Mouse (Mus musculus): ENCODE measurements at regions not wholly inside any gene's neighbourhood (a gene's known extent, or its start where the extent isn't known, plus 50 kb on each side); places are given as distances from the start of the nearest gene placed in this dataset.

DNA sequence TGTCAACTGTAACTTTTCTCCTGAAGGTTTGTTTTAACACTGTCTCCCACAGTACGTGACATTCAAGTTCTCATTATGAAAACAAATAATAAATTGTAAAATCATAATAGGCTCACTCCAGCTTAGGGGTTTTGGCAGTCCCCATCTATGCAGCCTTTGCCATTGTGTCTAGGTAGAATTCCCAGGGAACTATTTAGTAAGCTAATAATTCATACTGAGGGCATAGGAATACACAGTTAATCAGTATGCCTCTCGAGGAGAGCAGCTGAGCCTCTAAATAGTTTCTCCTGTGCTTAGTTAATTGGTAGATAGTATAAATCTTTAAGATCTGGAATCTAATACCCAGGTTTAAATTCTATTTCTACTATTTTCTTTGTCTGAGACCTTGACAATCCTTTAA is 191.7 kb downstream of the Tprg start:
- Histone ChIP-seq H3K27ac (ENCODE audit: insufficient read depth, low read depth, low read length) (no peak overlapping the region), H3K4me3 (ENCODE audit: low read depth, low read length) (no peak overlapping the region), H3K36me3 (ENCODE audit: control insufficient read depth, insufficient read depth, low read length) (no peaks in the 10 kb centered on the region), H3K27me3 (ENCODE audit: control insufficient read depth, insufficient read depth, low read length) (no peaks in the 10 kb centered on the region), H3K4me1 (ENCODE audit: control insufficient read depth, insufficient read depth, insufficient read length, low read length) (peaks cover 3% of the 10 kb centered on the region; the same call in 1 of the 2 replicates)
- 78% methylated on average over 2 of the region's 2 CpGs for WGBS
- TF ChIP-seq POLR2A (IDR thresholded peaks at IDR 0.05; ENCODE audit: low read depth, low read length), result no peak
- no peak for TF ChIP-seq CTCF (IDR thresholded peaks at IDR 0.05; ENCODE audit: extremely low read depth, insufficient read length, insufficient replicate concordance, low read depth, low read length)

DNA sequence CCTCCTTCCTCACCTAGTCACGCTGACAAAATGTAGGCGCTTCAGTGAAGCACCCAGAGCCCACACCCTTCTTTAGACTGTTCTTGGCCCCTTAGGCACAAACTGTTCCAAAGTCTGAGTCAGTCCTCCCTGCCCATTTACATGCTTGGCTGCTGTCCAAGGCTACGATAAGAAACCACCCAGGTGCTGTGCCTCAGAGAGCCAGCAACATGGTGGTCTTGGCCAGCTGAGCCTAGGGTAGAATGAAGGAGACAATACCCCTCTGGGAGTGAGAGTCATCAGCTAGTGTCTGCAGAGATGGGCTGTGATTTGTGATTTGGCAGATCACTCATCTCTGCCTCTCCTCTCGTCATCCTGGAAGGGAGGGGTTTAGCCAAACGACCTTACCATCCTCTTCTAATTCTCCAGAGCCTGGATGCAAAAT is 197.2 kb downstream of the Tprg start:
- Histone ChIP-seq H3K36me3 (ENCODE audit: control insufficient read depth, insufficient read depth, low read length) (no peaks in the 10 kb centered on the region), H3K4me3 (ENCODE audit: low read depth, low read length) (no peak overlapping the region), H3K4me1 (ENCODE audit: control insufficient read depth, insufficient read depth, insufficient read length, low read length) (peaks cover 9% of the 10 kb centered on the region; the same call in 1 of the 2 replicates), H3K27ac (ENCODE audit: insufficient read depth, low read depth, low read length) (no peak overlapping the region), H3K27me3 (ENCODE audit: control insufficient read depth, insufficient read depth, low read length) (no peaks in the 10 kb centered on the region)
- 24% methylated on average over 5 of the region's 5 CpGs for WGBS
- TF ChIP-seq CTCF (IDR thresholded peaks at IDR 0.05; ENCODE audit: extremely low read depth, insufficient read length, insufficient replicate concordance, low read depth, low read length), result no peak; the same call in 1 of the 2 replicates

- no peaks in the 10 kb centered on the region for H3K36me3 ChIP-seq (ENCODE audit: control insufficient read depth, insufficient read depth, low read length)
- H3K27ac ChIP-seq (ENCODE audit: insufficient read depth, low read depth, low read length), result no peak overlapping the region
- H3K4me3 ChIP-seq (ENCODE audit: low read depth, low read length), result no peak overlapping the region
- H3K4me1 ChIP-seq (ENCODE audit: control insufficient read depth, insufficient read depth, insufficient read length, low read length), result peaks cover 9% of the 10 kb centered on the region; the same call in 1 of the 2 replicates
- H3K27me3 ChIP-seq (ENCODE audit: control insufficient read depth, insufficient read depth, low read length), result no peaks in the 10 kb centered on the region
- TF ChIP-seq POLR2A (IDR thresholded peaks at IDR 0.05; ENCODE audit: low read depth, low read length), result no peak
- TF ChIP-seq CTCF (IDR thresholded peaks at IDR 0.05; ENCODE audit: extremely low read depth, insufficient read length, insufficient replicate concordance, low read depth, low read length), result no peak
- 92% methylated on average over 9 of the region's 9 CpGs for WGBS
Observed at GRCm38 (mm10) chr16:25485007-25485406, 198.4 kb downstream of the Tprg start.

GRCm38 (mm10) chr16:25486477-25487094 is 197.0 kb upstream of the Trp63 start:
- Histone ChIP-seq H3K36me3 (ENCODE audit: control insufficient read depth, insufficient read depth, low read length) (no peaks in the 10 kb centered on the region), H3K27me3 (ENCODE audit: control insufficient read depth, insufficient read depth, low read length) (no peaks in the 10 kb centered on the region), H3K4me3 (ENCODE audit: low read depth, low read length) (no peak overlapping the region), H3K4me1 (ENCODE audit: control insufficient read depth, insufficient read depth, insufficient read length, low read length) (peaks cover 9% of the 10 kb centered on the region; the same call in 1 of the 2 replicates), H3K27ac (ENCODE audit: insufficient read depth, low read depth, low read length) (no peak overlapping the region)
- 86% methylated on average over 4 of the region's 4 CpGs for WGBS
- TF ChIP-seq CTCF (IDR thresholded peaks at IDR 0.05; ENCODE audit: extremely low read depth, insufficient read length, insufficient replicate concordance, low read depth, low read length), result no peak
- no peak for TF ChIP-seq POLR2A (IDR thresholded peaks at IDR 0.05; ENCODE audit: low read depth, low read length)

- Histone ChIP-seq H3K4me3 (ENCODE audit: low read depth, low read length) (no peak overlapping the region), H3K4me1 (ENCODE audit: control insufficient read depth, insufficient read depth, insufficient read length, low read length) (no peaks in the 10 kb centered on the region), H3K27me3 (ENCODE audit: control insufficient read depth, insufficient read depth, low read length) (no peaks in the 10 kb centered on the region), H3K27ac (ENCODE audit: insufficient read depth, low read depth, low read length) (no peak overlapping the region), H3K36me3 (ENCODE audit: control insufficient read depth, insufficient read depth, low read length) (no peaks in the 10 kb centered on the region)
- WGBS, result 94% methylated on average over 3 of the region's 3 CpGs
- TF ChIP-seq CTCF (IDR thresholded peaks at IDR 0.05; ENCODE audit: extremely low read depth, insufficient read length, insufficient replicate concordance, low read depth, low read length) (no peak), POLR2A (IDR thresholded peaks at IDR 0.05; ENCODE audit: low read depth, low read length) (no peak)
Observed at GRCm38 (mm10) chr16:25490847-25491246, 192.7 kb upstream of the Trp63 start.

DNA sequence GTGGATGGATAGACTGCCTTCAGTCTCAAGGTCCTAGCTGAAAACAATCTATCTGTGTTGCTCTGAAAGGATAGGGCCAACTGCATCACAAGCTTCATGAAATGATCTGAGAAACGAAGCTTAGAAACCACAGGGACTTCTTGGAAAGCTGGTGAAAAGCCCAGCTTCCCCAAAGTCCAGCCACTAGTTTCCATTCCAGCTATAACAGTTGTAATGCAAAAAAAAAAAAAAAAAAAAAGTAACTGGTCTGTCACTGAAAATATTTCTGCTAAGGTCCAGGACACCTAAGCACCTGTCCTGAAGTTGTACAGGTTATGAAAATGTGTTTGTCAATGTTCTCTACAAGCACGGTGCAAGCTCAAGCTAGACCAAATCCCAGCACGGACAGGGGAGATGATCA is 189.4 kb upstream of the Trp63 start:
- WGBS, result 81% methylated on average over 3 of the region's 3 CpGs
- Histone ChIP-seq H3K36me3 (ENCODE audit: control insufficient read depth, insufficient read depth, low read length) (no peaks in the 10 kb centered on the region), H3K4me1 (ENCODE audit: control insufficient read depth, insufficient read depth, insufficient read length, low read length) (no peaks in the 10 kb centered on the region), H3K27ac (ENCODE audit: insufficient read depth, low read depth, low read length) (no peak overlapping the region), H3K27me3 (ENCODE audit: control insufficient read depth, insufficient read depth, low read length) (no peaks in the 10 kb centered on the region), H3K4me3 (ENCODE audit: low read depth, low read length) (no peak overlapping the region)
- TF ChIP-seq CTCF (IDR thresholded peaks at IDR 0.05; ENCODE audit: extremely low read depth, insufficient read length, insufficient replicate concordance, low read depth, low read length) (no peak), POLR2A (IDR thresholded peaks at IDR 0.05; ENCODE audit: low read depth, low read length) (no peak)

DNA sequence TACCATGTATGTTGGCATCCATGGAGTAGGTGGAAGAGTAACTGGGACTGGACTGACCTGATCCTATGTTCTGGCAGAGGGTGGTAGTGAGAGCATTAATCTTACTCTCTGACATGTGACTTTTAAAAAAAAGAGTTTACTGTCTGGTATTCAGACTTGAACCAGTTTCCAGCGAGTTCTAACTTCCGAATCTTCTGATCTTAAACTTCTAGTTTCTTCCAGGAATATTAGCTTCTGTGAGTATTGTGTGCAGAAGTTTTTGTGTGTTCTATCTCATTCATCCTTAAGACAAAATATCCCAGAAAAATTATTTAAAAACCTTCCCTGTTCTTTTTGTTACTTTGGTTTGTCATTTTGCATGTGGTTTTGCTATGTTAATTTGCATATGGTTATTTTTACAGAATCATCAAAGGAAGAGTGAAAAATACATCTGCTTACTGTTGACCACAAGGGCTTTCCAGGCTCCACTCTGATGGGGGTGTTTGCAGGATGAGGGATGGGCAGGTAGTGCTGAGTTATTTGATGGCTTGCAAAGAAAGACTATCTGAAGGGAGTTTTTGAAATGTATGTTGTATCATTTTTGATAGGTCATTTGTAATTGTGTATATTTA is 187.9 kb upstream of the Trp63 start:
- no peak overlapping the region for H3K27ac ChIP-seq (ENCODE audit: insufficient read depth, low read depth, low read length)
- TF ChIP-seq CTCF (IDR thresholded peaks at IDR 0.05; ENCODE audit: extremely low read depth, insufficient read length, insufficient replicate concordance, low read depth, low read length) (no peak), POLR2A (IDR thresholded peaks at IDR 0.05; ENCODE audit: low read depth, low read length) (no peak)
- no peak overlapping the region for H3K4me3 ChIP-seq (ENCODE audit: low read depth, low read length)
- H3K4me1 ChIP-seq (ENCODE audit: control insufficient read depth, insufficient read depth, insufficient read length, low read length), result no peaks in the 10 kb centered on the region
- no peaks in the 10 kb centered on the region for H3K36me3 ChIP-seq (ENCODE audit: control insufficient read depth, insufficient read depth, low read length)
- no peaks in the 10 kb centered on the region for H3K27me3 ChIP-seq (ENCODE audit: control insufficient read depth, insufficient read depth, low read length)
- 84% methylated on average over 2 of the region's 2 CpGs for WGBS
